Mouse (Mus musculus): ENCODE results near the gene Ptprn2. TPM values are rescaled to one million over a fixed set of nuclear protein-coding genes. Genes with fewer than 3 reads are reported as not detected.

Gene Ptprn2
- total RNA-seq, 2 experiments from 2014 or later: not detected

GRCm38 (mm10) chr12:117262003-117262402 is 776.5 kb downstream of the Ptprn2 start:
- no peak for ATAC-seq (replicated peaks; ENCODE audit: low FRiP score, poor library complexity, severe bottlenecking)

GRCm38 (mm10) chr12:117263081-117263480 is 777.6 kb downstream of the Ptprn2 start:
- no peak for ATAC-seq (replicated peaks; ENCODE audit: low FRiP score, poor library complexity, severe bottlenecking)

GRCm38 (mm10) chr12:117265211-117265610 is 779.7 kb downstream of the Ptprn2 start:
- ATAC-seq (replicated peaks; ENCODE audit: low FRiP score, poor library complexity, severe bottlenecking): no peak

- no peak for ATAC-seq (replicated peaks; ENCODE audit: low FRiP score, poor library complexity, severe bottlenecking)
Measured at GRCm38 (mm10) chr12:117268543-117269172, 783.1 kb downstream of the Ptprn2 start.

- ATAC-seq (replicated peaks; ENCODE audit: low FRiP score, poor library complexity, severe bottlenecking): no peak
Measured at GRCm38 (mm10) chr12:117269310-117269709, 783.8 kb downstream of the Ptprn2 start.

GRCm38 (mm10) chr12:117270199-117270598 is 784.7 kb downstream of the Ptprn2 start:
- ATAC-seq (replicated peaks; ENCODE audit: low FRiP score, poor library complexity, severe bottlenecking): no peak

GRCm38 (mm10) chr12:117273166-117273565 is 787.6 kb downstream of the Ptprn2 start:
- ATAC-seq (replicated peaks; ENCODE audit: low FRiP score, poor library complexity, severe bottlenecking): no peak

- ATAC-seq (replicated peaks; ENCODE audit: low FRiP score, poor library complexity, severe bottlenecking): no peak
Measured at GRCm38 (mm10) chr12:117274576-117274975, 789.1 kb downstream of the Ptprn2 start.

- ATAC-seq (replicated peaks; ENCODE audit: low FRiP score, poor library complexity, severe bottlenecking): no peak
Measured at GRCm38 (mm10) chr12:117280790-117281189, 795.3 kb downstream of the Ptprn2 start.

- no peak for ATAC-seq (replicated peaks; ENCODE audit: low FRiP score, poor library complexity, severe bottlenecking)
Measured at GRCm38 (mm10) chr12:117282659-117283058, 797.1 kb downstream of the Ptprn2 start.

GRCm38 (mm10) chr12:117287456-117287855 is 801.9 kb downstream of the Ptprn2 start:
- no peak for ATAC-seq (replicated peaks; ENCODE audit: low FRiP score, poor library complexity, severe bottlenecking)

- no peak for ATAC-seq (replicated peaks; ENCODE audit: low FRiP score, poor library complexity, severe bottlenecking)
Measured at GRCm38 (mm10) chr12:117291943-117292342, 806.4 kb downstream of the Ptprn2 start.

GRCm38 (mm10) chr12:117296792-117297191 is 811.3 kb downstream of the Ptprn2 start:
- ATAC-seq (replicated peaks; ENCODE audit: low FRiP score, poor library complexity, severe bottlenecking): no peak

- ATAC-seq (replicated peaks; ENCODE audit: low FRiP score, poor library complexity, severe bottlenecking): no peak
Measured at GRCm38 (mm10) chr12:117299084-117299483, 813.6 kb downstream of the Ptprn2 start.

- ATAC-seq (replicated peaks; ENCODE audit: low FRiP score, poor library complexity, severe bottlenecking): no peak
Measured at GRCm38 (mm10) chr12:117304751-117305624, 819.5 kb downstream of the Ptprn2 start.

GRCm38 (mm10) chr12:117305625-117306105 is 820.1 kb downstream of the Ptprn2 start:
- ATAC-seq (replicated peaks; ENCODE audit: low FRiP score, poor library complexity, severe bottlenecking): no peak

- no peak for ATAC-seq (replicated peaks; ENCODE audit: low FRiP score, poor library complexity, severe bottlenecking)
Measured at GRCm38 (mm10) chr12:117312079-117312478, 826.6 kb downstream of the Ptprn2 start.

GRCm38 (mm10) chr12:117314987-117315386 is 829.5 kb downstream of the Ptprn2 start:
- no peak for ATAC-seq (replicated peaks; ENCODE audit: low FRiP score, poor library complexity, severe bottlenecking)

GRCm38 (mm10) chr12:117315661-117316060 is 830.1 kb downstream of the Ptprn2 start:
- no peak for ATAC-seq (replicated peaks; ENCODE audit: low FRiP score, poor library complexity, severe bottlenecking)

- no peak for ATAC-seq (replicated peaks; ENCODE audit: low FRiP score, poor library complexity, severe bottlenecking)
Measured at GRCm38 (mm10) chr12:117318229-117318628, 832.7 kb downstream of the Ptprn2 start.

GRCm38 (mm10) chr12:117323017-117323416 is 837.5 kb downstream of the Ptprn2 start:
- ATAC-seq (replicated peaks; ENCODE audit: low FRiP score, poor library complexity, severe bottlenecking): no peak

All from erythroid progenitor cell, adult 5-6 weeks (primary cell).